Mouse (Mus musculus): ENCODE measurements around the gene Lrig3. TPM values are rescaled to one million over a fixed set of nuclear protein-coding genes. Genes with fewer than 3 reads are reported as not detected.

The Lrig3 gene
- total RNA-seq, 2 experiments from 2014 or later = 1.1 to 1.5 TPM

DNA sequence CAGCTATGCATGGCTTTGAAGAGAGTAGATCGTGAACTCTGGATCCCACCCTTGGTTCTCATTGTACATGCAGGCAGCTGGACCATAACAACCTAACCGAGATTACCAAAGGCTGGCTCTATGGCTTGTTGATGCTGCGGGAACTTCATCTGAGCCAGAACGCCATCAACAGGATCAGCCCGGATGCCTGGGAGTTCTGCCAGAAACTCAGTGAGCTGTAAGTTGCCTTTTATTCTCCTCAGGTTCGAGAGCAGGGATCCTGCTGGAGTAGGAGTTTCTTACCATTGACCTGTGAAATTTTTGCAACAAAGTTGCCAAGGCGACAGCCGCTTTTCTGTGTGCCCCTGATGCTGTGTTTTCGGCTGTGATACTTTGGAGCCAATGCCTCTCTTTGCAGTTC, 31.0 kb downstream of the Lrig3 start:
- ATAC-seq (ENCODE audit: poor library complexity, severe bottlenecking) = no peak

DNA sequence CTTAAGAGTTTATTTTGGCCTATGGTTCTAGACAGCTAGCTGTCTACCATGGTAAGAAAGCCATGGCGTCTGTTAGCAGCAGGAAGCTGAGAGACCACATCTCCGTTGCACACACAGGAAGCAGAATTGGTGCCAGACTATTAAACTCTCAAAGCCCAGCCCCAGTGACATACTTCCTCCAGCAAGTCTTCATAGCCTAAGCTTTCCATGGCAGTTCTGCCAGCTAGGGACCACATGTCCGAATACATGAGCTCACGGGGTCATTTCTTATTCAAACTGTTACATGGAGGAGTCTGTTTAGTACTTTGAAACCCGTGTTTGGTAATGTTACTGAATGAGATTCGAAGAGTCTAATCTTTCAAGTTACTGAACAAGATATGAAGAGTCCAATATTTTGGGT, 33.6 kb downstream of the Lrig3 start:
- ATAC-seq (ENCODE audit: poor library complexity, severe bottlenecking) = no peak

DNA sequence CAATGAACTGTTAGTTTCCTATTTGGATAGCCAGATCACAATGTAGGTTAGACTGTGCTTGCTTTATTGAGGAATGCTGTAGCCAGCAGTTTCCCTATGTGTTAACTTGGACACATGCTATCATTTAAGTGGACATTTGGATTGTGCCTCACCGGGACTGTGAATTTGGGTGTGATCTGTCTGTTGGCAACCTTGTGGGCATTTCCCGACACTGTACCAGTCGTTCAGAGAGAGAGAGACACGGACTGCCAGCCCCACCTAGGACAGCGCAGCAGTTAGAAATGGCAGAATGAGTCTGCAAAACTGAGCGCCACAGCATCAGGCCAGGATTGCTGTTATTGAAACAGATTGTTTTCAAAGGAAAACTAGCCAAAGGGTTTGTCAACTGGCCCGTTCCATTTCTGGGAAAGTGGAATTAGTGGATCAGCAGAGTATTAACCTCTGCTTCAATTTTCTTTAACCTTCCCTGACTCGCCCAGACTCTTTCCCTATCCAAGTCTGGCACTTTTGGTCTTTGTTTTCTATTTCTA, 35.0 kb downstream of the Lrig3 start:
- no peak for ATAC-seq (ENCODE audit: poor library complexity, severe bottlenecking)

DNA sequence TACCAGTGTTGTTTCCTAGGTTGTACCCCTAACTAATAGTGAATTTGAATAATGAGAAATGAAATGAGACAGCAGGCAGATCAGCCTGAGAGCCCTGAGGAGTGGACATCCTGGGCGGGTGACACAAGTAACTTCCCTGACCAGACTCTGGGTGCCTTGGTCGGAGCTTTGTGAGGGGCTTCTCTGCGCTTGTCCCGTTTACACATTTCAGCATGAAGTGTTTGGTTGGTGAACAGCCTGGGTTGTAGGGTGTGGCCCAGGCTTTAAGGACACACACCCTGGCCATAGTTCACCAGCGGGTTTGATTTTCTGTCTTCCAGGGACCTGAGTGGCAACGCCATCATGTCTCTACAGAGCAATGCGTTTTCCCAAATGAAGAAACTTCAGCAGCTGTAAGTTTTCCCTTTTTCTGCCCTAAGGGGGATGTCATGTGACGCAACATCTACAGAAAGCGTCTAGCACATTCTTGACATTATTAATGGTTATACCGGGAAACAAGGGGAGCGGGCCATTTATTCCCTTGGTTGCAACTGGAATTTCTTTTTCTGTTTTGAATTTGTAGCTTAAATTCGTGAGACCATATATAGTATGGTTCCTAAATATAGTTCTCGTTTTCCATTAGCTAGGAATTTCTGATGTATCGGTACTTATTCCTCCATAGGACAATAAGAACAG, 36.2 kb downstream of the Lrig3 start:
- no peak for ATAC-seq (ENCODE audit: poor library complexity, severe bottlenecking)

DNA sequence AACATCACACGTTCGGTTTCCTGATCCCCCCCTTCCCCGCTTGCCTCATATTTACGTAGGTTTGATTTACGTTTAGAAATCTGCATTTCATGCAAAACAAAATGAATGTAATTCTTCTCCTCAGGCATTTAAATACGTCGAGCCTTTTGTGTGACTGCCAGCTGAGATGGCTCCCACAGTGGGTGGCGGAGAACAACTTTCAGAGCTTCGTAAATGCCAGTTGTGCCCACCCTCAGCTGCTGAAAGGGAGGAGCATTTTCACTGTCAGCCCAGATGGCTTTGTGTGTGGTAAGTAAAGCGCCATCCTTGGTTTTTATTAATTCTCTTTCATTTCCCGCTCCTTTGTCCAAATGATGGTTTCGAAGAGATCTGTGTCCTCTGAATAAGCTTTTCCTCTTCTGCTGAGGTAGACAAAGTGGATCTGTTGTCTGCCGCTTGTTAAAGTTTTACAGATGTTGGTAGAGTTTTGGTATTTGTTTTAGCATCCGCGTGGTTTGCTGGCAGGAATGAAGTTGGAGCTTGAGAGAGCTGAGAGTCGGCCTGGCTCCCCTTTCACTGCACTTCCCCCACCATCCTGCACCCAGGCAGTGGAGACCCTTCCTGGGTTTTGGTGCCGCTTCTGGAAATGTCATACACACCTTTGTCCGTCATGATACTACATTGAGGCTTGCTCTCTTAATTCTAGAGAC, 37.0 kb downstream of the Lrig3 start:
- ATAC-seq (ENCODE audit: poor library complexity, severe bottlenecking) = no peak

DNA sequence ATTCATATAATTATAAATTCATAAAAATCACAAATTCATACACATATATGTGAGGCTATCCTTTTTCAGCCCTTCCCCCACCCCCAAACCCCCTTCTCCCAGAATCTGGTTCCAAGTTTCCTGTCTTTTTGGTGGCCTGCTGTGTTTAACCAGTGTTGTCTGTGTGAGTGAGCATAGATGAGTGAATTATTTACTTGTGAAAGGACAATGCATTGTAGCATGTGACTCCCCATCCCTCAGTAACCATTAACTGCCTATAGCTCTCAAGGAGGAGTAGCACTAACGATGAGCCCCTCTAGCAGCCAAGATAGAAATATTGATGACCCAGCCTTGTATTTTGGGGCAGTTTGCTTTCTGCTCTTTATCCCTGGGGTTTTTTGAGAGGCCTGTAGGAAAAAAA, 37.9 kb downstream of the Lrig3 start:
- ATAC-seq (ENCODE audit: poor library complexity, severe bottlenecking) = no peak

DNA sequence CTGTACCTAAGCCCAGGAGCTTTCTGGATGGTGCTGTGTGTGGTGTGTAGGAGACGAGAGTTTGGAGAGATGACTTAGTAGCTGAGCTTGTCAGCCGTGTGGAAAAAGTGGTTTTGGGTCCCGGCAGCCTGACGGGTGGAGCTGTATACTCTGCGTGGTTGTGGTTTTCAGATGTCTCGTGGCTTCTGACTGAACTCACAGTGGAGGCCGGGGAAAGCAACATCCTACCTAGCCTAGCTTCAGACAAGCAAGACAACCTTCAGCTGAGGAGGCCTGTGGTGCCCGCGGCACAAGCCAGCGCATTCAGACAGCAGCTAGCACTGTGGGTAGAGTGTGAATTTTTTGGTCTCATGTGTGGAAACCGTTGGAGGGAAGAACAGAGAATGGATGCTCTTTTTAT, 47.7 kb downstream of the Lrig3 start:
- 0 out of 2 replicates have a peak, but pooled peaks have one; percentile 7 for ATAC-seq (ENCODE audit: poor library complexity, severe bottlenecking)

DNA sequence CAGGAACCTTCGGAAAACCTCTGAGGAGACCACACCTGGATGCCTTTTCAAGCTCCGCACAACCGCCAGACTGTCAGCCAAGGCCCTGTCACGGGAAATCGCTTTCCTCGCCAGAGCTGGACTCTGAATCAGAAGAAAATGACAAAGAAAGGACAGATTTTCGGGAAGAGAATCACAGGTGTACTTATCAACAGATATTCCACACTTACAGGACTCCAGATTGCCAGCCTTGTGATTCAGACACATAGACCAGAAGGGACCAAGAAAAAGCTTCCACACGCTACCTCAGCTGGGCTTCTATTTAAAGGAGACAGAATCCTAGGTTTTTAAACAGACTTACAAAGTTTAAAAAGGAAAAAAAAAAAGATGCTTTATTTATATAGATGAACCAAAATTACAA, 48.7 kb downstream of the Lrig3 start:
- no peak for ATAC-seq (ENCODE audit: poor library complexity, severe bottlenecking)

DNA sequence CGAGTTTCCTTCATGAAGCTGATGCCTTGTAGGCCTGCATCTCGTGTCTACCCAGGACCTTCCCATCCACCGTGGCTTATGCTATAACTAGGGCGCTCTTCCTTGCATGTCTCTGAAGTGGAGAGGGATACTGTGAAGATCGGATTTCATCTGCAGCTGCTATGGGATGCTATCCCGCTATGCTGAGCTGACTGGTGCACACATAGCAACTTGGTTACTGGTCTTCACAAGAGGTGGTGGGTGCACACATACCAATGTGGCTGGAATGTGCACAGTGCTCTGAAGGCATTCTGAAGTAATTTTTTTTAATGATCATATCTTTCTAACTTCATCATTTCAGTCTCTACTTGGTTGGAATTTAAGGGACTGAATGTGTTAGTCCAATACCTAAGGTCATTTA, 49.7 kb downstream of the Lrig3 start:
- no peak for ATAC-seq (ENCODE audit: poor library complexity, severe bottlenecking)

DNA sequence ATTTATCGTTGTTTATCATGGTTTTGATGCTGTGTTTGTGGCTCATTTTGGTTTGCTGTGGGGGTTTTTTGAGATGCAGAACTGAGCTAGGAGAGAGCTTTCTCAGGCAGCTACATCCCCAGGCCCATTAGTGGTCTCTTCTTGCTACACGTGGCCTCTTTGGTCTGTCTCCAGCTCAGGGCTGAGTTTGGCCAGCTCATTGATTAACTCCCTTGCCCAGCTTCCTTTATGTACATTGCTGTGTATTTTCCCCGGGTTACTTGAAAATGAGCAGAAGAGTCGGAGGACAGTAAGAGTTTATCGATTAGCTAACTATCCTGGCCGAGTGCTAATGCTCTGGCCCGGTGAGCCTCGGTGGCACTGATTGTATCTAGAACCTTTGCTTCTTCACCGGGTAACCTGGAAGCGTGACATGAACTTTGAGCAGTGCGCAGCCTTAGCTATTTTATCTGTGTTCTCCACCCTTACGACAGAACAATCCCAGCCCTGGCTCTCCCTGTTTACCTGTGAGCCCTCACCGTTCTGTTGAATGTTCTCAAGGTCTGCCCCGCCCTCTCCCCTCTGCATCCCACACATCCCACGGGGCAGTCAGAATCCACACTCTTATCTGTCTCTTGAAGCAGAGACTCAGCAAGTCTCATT, 53.5 kb downstream of the Lrig3 start:
- ATAC-seq (ENCODE audit: poor library complexity, severe bottlenecking) = no peak

DNA sequence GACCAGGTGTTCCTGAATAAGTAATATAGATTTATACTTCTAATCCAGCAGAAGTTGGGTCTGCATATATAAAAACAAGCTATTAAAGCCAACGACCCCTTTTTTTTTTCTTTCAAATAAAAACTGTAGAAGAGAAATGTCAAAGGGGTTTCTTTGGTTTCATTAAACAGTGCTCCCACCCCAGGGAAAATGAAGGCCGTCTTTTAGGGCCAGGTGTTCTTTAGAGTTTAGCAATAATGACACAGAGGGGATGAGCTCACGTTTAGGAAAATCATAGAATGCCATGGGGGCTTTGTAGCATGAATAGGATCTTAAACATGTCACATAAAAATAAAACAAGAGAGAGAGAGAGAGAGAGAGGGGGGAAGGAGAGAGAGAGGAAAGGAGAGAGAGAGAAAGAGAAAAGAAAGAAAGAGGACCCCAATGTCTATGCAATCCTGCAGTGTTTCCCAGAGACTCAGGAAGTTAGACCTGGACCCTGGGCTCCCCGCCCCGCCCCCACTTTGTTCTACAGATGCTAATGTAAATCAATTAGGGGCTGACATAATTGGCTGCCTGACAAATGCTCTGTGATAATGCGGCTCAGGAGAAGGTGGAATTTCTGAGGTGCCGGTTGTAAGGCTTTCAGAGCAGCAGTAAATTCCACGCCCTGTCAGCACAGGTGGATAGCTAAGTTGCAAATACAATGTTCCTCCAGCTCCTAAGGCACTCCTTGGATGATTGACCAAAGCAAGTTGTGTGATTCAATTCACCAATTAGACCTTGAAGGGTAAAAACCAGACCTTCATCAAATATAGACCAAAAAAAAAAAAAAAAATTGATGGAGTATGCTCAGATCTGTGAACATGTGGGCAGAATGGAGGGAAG, 62.8 kb downstream of the Lrig3 start:
- ATAC-seq (ENCODE audit: poor library complexity, severe bottlenecking) = no peak

DNA sequence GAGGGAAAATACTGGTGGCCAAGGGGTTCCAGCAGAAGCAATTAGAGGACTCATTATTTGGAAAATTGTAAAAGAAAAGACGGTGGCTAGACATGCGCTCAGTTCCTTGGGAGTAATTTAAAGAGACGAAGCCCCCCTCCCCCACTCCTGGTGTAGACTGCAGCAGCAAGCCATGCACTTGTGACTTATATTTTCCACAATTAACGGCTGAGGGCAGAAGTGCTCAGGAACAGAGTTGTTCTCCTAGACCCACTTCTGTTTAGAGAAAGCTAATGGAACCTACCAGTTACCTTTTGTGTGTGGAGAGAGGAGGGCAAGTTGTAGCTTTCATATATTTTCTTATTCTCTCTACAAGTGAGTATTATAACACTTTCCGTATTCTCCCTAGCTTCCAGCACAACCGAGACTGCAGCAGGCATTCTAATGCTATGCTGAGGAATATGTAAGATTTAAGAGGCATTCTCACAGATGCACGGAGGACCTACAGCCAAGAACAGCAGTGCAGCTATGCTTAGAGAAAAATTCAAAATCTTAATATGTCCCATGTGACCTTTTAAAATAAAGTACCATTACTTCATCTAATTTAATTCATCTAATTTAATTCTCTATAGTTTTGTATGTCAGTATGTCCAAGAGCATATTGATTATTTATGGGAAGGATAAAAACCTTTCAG, 63.6 kb downstream of the Lrig3 start:
- no peak for ATAC-seq (ENCODE audit: poor library complexity, severe bottlenecking)

DNA sequence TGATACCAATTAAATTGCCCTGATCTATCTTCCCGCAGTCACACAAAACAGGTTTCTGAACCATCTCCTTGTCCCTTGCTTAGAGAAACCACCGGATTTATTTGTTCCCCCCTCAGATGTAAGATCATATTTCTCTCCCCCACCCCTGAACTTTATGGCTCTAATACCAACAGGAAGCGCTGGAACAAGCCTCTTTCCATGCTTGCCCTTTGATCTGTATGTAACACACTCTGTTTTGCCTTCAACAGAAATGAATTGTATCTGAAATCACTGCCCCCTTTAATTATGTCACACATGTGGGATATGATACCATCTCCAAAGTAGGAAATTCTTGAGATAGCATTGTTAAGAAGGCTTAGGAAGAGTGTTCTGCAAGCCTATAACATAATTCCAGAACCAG, 90.9 kb downstream of the Lrig3 start:
- no peak for ATAC-seq (ENCODE audit: poor library complexity, severe bottlenecking)

DNA sequence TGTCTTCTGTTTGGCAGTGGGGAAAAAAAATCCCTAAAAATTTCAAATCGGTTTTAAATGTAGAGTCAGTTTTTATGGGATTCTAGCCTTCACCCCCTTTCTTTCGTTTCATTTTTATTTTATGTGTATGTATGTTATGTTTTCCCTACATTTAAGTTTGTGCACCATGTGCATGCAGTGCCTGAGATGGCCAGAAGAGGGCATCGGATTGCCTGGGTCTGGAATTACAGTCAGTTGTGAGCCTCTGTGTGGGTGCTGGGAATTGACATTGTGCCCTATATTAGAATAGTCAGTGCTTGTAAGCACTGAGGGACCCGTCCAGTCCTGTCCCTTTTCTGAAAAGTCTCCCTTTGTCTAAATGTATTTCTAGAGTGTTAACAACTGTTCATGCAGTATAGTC, 96.8 kb downstream of the Lrig3 start:
- no peak for ATAC-seq (ENCODE audit: poor library complexity, severe bottlenecking)

Measured in megakaryocyte, adult 5-6 weeks (primary cell).